In the genomic region with DNA sequence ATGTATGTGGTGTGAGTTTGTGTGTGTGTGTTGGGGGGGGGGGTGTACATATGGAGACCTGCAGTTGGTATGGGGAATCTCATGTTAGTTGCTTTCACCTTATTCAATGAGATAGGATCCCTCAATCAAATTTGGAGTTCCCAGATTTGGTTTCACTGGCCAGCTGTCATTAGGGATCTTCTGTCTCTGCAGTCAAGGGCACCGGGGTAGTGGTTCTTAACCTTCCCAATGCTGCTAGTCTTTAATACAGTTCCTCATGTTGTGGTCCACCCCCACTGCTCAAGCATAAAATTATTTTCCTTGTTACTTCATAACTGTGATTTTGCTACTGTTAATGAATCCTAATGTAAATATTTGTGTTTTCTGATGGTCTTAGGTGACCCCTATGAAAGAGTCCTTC, we compare ENCODE assay signal across 31 mouse cellular contexts. TPM values are rescaled to one million over a fixed set of nuclear protein-coding genes. Genes with fewer than 3 reads are reported as not detected.
"Had no signal": no experiment of that assay in that cellular context is flagged by ENCODE, and none has a peak within 500 bp of the region (broad histone marks: within the 10 kb centered on the region; RNA-seq: fewer than 3 reads in every experiment).

No protein-coding gene starts in this region.

- H3K4me1 ChIP-seq: limb, embryonic 10.5 days; limb, embryonic 12.5 days; limb, embryonic 13.5 days; limb, embryonic 15.5 days; liver, embryonic 12.5 days; liver, embryonic 13.5 days; liver, embryonic 15.5 days; lung, embryonic 15.5 days; megakaryocyte, embryonic 14.5 days; midbrain, embryonic 10.5 days; midbrain, embryonic 12.5 days; midbrain, embryonic 13.5 days; midbrain, embryonic 15.5 days; neural tube, embryonic 12.5 days had no signal

- H3K27me3 ChIP-seq: limb, embryonic 12.5 days; limb, embryonic 13.5 days; limb, embryonic 15.5 days; liver, embryonic 12.5 days; liver, embryonic 13.5 days; liver, embryonic 15.5 days; lung, embryonic 15.5 days; megakaryocyte, embryonic 14.5 days; midbrain, embryonic 12.5 days; midbrain, embryonic 13.5 days; midbrain, embryonic 15.5 days; neural tube, embryonic 12.5 days had no signal

- H3K4me2 ChIP-seq: limb, embryonic 12.5 days; limb, embryonic 13.5 days; limb, embryonic 15.5 days; liver, embryonic 11.5 days; liver, embryonic 12.5 days; liver, embryonic 13.5 days; liver, embryonic 15.5 days; lung, embryonic 14.5 days; lung, embryonic 15.5 days; midbrain, embryonic 11.5 days; midbrain, embryonic 12.5 days; midbrain, embryonic 13.5 days; midbrain, embryonic 15.5 days; neural tube, embryonic 12.5 days had no signal

- DNase-seq: left cerebral cortex, postnatal 4 days; liver; liver, embryonic 13.5 days; liver, postnatal 0 days; lung, adult 18-20 months; lung, adult 2 months; lung, embryonic 14.5 days; lung, postnatal 10 days; lung, postnatal 14 days; lung, postnatal 36 days; lung, postnatal 4 days; midbrain, embryonic 14.5 days had no signal

- H3K9me3 ChIP-seq: limb, embryonic 10.5 days; limb, embryonic 12.5 days; limb, embryonic 13.5 days; limb, embryonic 15.5 days; liver, embryonic 12.5 days; liver, embryonic 13.5 days; liver, embryonic 15.5 days; lung, embryonic 15.5 days; megakaryocyte, embryonic 14.5 days; midbrain, embryonic 10.5 days; midbrain, embryonic 12.5 days; midbrain, embryonic 13.5 days; midbrain, embryonic 15.5 days; neural tube, embryonic 12.5 days had no signal

- ATAC-seq: liver, embryonic 12.5 days; liver, postnatal 0 days; lung, postnatal 0 days; midbrain, embryonic 13.5 days; midbrain, embryonic 15.5 days; midbrain, embryonic 16.5 days had no signal

- H3K36me3 ChIP-seq: limb, embryonic 10.5 days; limb, embryonic 12.5 days; limb, embryonic 13.5 days; limb, embryonic 15.5 days; liver, embryonic 12.5 days; liver, embryonic 13.5 days; liver, embryonic 15.5 days; lung, embryonic 15.5 days; midbrain, embryonic 10.5 days; midbrain, embryonic 12.5 days; midbrain, embryonic 13.5 days; midbrain, embryonic 15.5 days; neural tube, embryonic 12.5 days had no signal

- H3K4me3 ChIP-seq: limb, embryonic 10.5 days; limb, embryonic 12.5 days; limb, embryonic 13.5 days; limb, embryonic 15.5 days; liver, embryonic 12.5 days; liver, embryonic 13.5 days; liver, embryonic 15.5 days; lung, embryonic 15.5 days; megakaryocyte, embryonic 14.5 days; midbrain, embryonic 10.5 days; midbrain, embryonic 12.5 days; midbrain, embryonic 13.5 days; midbrain, embryonic 15.5 days; neural tube, embryonic 12.5 days had no signal

- H3K9ac ChIP-seq: limb, embryonic 12.5 days; limb, embryonic 13.5 days; limb, embryonic 15.5 days; liver, embryonic 12.5 days; liver, embryonic 13.5 days; liver, embryonic 14.5 days; liver, embryonic 15.5 days; liver, postnatal 0 days; lung, embryonic 14.5 days; lung, embryonic 15.5 days; midbrain, embryonic 12.5 days; midbrain, embryonic 13.5 days; midbrain, embryonic 15.5 days; neural tube, embryonic 12.5 days had no signal

- H3K27ac ChIP-seq: limb, embryonic 10.5 days; limb, embryonic 12.5 days; limb, embryonic 13.5 days; limb, embryonic 15.5 days; liver, embryonic 12.5 days; liver, embryonic 13.5 days; liver, embryonic 14.5 days; liver, embryonic 15.5 days; lung, embryonic 15.5 days; macrophage; midbrain, embryonic 10.5 days; midbrain, embryonic 12.5 days; midbrain, embryonic 13.5 days; midbrain, embryonic 15.5 days; neural tube, embryonic 12.5 days had no signal

RNA-seq across cellular contexts. Expression of gene Rspo3, which starts 22.1 kb away (rescaled TPM):
- polyA plus RNA-seq: macrophage had no signal
